Mouse (Mus musculus) stomach, postnatal 0 days (tissue): ENCODE results near the gene Aldh1a2. TPM values are rescaled to one million over a fixed set of nuclear protein-coding genes. Genes with fewer than 3 reads are reported as not detected.

Experiments
- ATAC-seq: fragments of 200-750 bp; cut with Nextera tagmentation; 2 replicates; pipeline ENCODE4 v1.8.0; 2017; ENCODE audit not compliant: low FRiP score, low TSS enrichment
- DNase-seq: peaks from one replicate; pipeline ENCODE4 v3.0.0-alpha.2; 2016; ENCODE audit warnings: low spot score
- H3K27ac ChIP-seq: fragments of 300-500 bp; sonication (generic); replicated peaks from 2 replicates; pipeline ENCODE4 v1.5.1; 2014; ENCODE audit warnings: mild to moderate bottlenecking, control low read depth
- H3K27me3 ChIP-seq: fragments of 300-500 bp; sonication (generic); 2 replicates; pipeline ENCODE4 v1.6.1; 2014; ENCODE audit warnings: low read length; ENCODE audit not compliant: control insufficient read depth, insufficient read depth
- H3K36me3 ChIP-seq: fragments of 300-500 bp; sonication (generic); 2 replicates; pipeline ENCODE4 v1.6.1; 2014; ENCODE audit warnings: low read length, mixed read lengths; ENCODE audit not compliant: control insufficient read depth, insufficient read depth
- H3K4me1 ChIP-seq: fragments of 300-500 bp; sonication (generic); replicated peaks from 2 replicates; pipeline ENCODE4 v1.6.1; 2014; ENCODE audit warnings: antibody characterized with exemption; ENCODE audit not compliant: control insufficient read depth, insufficient read depth
- H3K4me2 ChIP-seq: fragments of 300-500 bp; sonication (generic); replicated peaks from 2 replicates; pipeline ENCODE4 v1.6.1; 2014; ENCODE audit warnings: low read depth, mild to moderate bottlenecking, control low read depth, moderate library complexity
- H3K4me3 ChIP-seq: fragments of 300-500 bp; sonication (generic); 2 replicates; pipeline ENCODE4 v1.5.1; 2014; ENCODE audit warnings: low read depth, low read length, control low read depth
- H3K9ac ChIP-seq: fragments of 300-500 bp; sonication (generic); 2 replicates; pipeline ENCODE4 v1.6.1; 2014; ENCODE audit warnings: mild to moderate bottlenecking, low read length, control low read depth, mixed read lengths
- H3K9me3 ChIP-seq: fragments of 300-500 bp; sonication (generic); 2 replicates; pipeline ENCODE4 v1.6.1; 2016; ENCODE audit warnings: low read length; ENCODE audit not compliant: control insufficient read depth
- CTCF ChIP-seq: IDR thresholded peaks from 2 replicates; pipeline ENCODE4 v1.5.1; 2016; ENCODE audit warnings: antibody characterized with exemption, low read depth, mild to moderate bottlenecking, moderate library complexity
- EP300 ChIP-seq: optimal IDR thresholded peaks from 2 replicates; pipeline ENCODE3; 2016; ENCODE audit warnings: antibody characterized with exemption
- WGBS: fragments of 180-500 bp; shearing (Covaris S2); extraction: QIAGEN DNeasy Blood & Tissue Kit; methylation state at CpG from one replicate; pipeline ENCODE4 v1.1.7; 2014; 5-methylcytosine and 5-hydroxymethylcytosine counted together
- polyA plus RNA-seq: library from polyadenylated mRNA; unstranded; fragments of >200 nt; fragmentation: Nextera tagmentation; extraction: Ambion mirVana; gene quantifications from 2 replicates; pipeline ENCODE4 v1.2.1, GENCODE M21; 2015

Gene Aldh1a2
- polyA plus RNA-seq, 1 experiment from 2014 or later = 47.2 TPM

GRCm38 (mm10) chr9:71323303-71323952, 107.8 kb downstream of the Aldh1a2 start:
- DNase-seq (no peak), ATAC-seq (no peak)
- H3K27me3 ChIP-seq = no peaks in the 10 kb centered on the region
- no peaks in the 10 kb centered on the region for H3K36me3 ChIP-seq
- H3K4me2 ChIP-seq = no peak overlapping the region
- no peaks in the 10 kb centered on the region for H3K4me1 ChIP-seq
- H3K27ac ChIP-seq = no peak overlapping the region
- no peak overlapping the region for H3K4me3 ChIP-seq
- 53% methylated on average over 1 of the region's 1 CpGs for WGBS
- TF ChIP-seq EP300 (no peak), CTCF (no peak)
- no peaks in the 10 kb centered on the region for H3K9me3 ChIP-seq
- no peak overlapping the region for H3K9ac ChIP-seq

DNA sequence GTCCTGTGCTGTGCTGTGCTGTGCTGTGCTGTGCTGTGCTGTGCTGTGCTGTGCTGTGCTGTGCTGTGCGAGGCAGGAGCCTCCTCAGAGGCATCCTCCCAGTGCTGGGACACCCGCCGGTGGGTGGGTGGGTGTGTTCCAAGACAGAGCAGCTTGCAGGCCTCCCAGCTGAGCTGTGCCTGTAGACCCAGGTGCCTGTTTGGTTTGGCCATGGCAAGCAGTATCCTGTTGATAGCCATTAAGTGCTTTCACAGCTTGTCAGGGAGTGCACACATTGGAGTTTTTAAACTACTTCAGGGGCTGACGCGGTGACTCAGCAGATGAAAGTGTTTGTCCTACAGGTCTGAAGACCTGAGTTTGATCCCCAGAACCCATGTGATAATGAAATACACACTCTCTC, 108.5 kb downstream of the Aldh1a2 start:
- H3K4me2 ChIP-seq = no peak overlapping the region
- ATAC-seq (no peak), DNase-seq (no peak)
- no peaks in the 10 kb centered on the region for H3K4me1 ChIP-seq
- H3K9ac ChIP-seq = no peak overlapping the region
- no peak overlapping the region for H3K4me3 ChIP-seq
- WGBS = 39% methylated on average over 5 of the region's 5 CpGs
- no peak overlapping the region for H3K27ac ChIP-seq
- no peaks in the 10 kb centered on the region for H3K27me3 ChIP-seq
- TF ChIP-seq EP300 (no peak), CTCF (no peak)
- no peaks in the 10 kb centered on the region for H3K36me3 ChIP-seq
- no peaks in the 10 kb centered on the region for H3K9me3 ChIP-seq

GRCm38 (mm10) chr9:71326261-71326660, 110.7 kb downstream of the Aldh1a2 start:
- H3K9me3 ChIP-seq = no peaks in the 10 kb centered on the region
- no peak overlapping the region for H3K27ac ChIP-seq
- H3K4me3 ChIP-seq = no peak overlapping the region
- ATAC-seq = no peak
- no peaks in the 10 kb centered on the region for H3K36me3 ChIP-seq
- H3K4me2 ChIP-seq = no peak overlapping the region
- H3K4me1 ChIP-seq = no peaks in the 10 kb centered on the region
- 86% methylated on average over 4 of the region's 4 CpGs for WGBS
- H3K9ac ChIP-seq = no peak overlapping the region
- TF ChIP-seq CTCF = no peak
- no peak for TF ChIP-seq EP300
- H3K27me3 ChIP-seq = no peaks in the 10 kb centered on the region
- DNase-seq = no peak

DNA sequence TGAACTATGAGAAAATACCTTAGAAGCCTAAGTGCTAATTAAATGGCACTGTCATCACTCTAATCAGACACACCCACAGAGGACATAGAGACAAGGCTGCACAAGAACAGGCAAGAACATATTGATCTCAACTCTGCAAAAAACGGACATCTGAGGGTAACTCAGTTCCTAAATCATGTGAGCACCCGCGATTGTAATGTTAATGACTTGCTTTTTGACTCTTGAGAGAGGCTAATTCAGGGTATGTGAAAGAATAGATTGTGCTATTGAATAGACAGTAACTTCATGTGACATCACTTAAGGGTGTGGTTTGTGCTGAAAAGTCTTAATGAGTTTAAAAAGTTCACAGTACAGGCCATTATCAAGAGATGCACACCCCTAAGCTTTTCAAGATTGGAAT, 116.1 kb downstream of the Aldh1a2 start:
- Histone ChIP-seq H3K9me3 (no peaks in the 10 kb centered on the region), H3K4me3 (no peak overlapping the region), H3K9ac (no peak overlapping the region), H3K4me1 (no peaks in the 10 kb centered on the region), H3K27ac (no peak overlapping the region), H3K27me3 (no peaks in the 10 kb centered on the region), H3K4me2 (no peak overlapping the region), H3K36me3 (no peaks in the 10 kb centered on the region)
- DNase-seq = no peak
- TF ChIP-seq EP300 (no peak), CTCF (no peak)
- ATAC-seq = no peak
- WGBS = 61% methylated on average over 3 of the region's 3 CpGs

DNA sequence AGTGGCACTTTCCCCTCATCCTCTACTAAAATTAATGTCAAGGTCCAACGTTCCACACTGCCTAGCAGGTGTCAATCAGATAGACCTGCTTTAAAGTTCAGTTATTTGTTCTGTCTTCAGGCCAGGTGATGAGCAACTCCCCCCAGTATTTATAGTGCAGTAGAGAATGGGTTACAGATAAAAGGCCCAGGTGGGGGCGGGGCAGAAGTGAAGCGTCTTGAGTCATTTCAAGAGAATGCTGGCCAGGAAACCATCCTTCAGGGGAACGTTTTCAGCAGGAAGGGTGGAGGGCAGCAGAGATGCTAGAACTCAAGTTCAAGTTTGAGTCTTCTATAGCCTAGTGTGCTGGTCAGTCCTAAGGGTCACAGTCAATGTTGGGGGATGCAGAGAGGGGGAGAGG, 121.1 kb downstream of the Aldh1a2 start:
- no peak for ATAC-seq
- Histone ChIP-seq H3K4me1 (no peaks in the 10 kb centered on the region), H3K4me2 (no peak overlapping the region), H3K27me3 (no peaks in the 10 kb centered on the region), H3K4me3 (no peak overlapping the region), H3K27ac (no peak overlapping the region), H3K9ac (no peak overlapping the region), H3K36me3 (no peaks in the 10 kb centered on the region), H3K9me3 (no peaks in the 10 kb centered on the region)
- WGBS = 42% methylated on average over 4 of the region's 4 CpGs
- DNase-seq = no peak
- no peak for TF ChIP-seq EP300
- no peak for TF ChIP-seq CTCF

DNA sequence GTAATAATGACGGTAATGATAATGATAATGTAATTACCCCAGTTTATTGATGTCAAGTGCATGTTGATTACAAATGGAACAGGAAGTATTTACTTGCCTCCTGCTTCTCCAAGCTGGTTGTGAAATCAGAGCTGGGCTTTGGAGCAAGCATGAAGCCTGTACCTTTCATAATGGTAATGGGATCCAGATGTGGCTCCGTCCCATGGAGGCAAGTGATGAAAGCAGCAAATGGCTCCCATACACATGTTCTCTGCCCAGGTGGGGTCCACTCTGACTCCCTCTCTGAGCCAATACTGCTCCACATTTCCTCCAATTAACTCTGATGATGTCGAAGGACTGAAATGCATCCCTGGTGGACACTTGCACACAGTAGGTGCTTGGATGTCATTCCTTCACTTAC, 121.8 kb downstream of the Aldh1a2 start:
- Histone ChIP-seq H3K36me3 (no peaks in the 10 kb centered on the region), H3K27ac (no peak overlapping the region), H3K27me3 (no peaks in the 10 kb centered on the region), H3K4me3 (no peak overlapping the region), H3K9me3 (no peaks in the 10 kb centered on the region), H3K4me1 (no peaks in the 10 kb centered on the region), H3K9ac (no peak overlapping the region), H3K4me2 (no peak overlapping the region)
- WGBS = 85% methylated on average over 3 of the region's 3 CpGs
- no peak for TF ChIP-seq CTCF
- no peak for TF ChIP-seq EP300
- DNase-seq (no peak), ATAC-seq (no peak)
